Mouse (Mus musculus): ENCODE measurements around the gene Tmem167b.
"Not testable (repeated sequence)": the region's sequence is repeated elsewhere in the genome, so short reads cannot be mapped to it uniquely, and the experiment has no call there.

The Tmem167b gene

GRCm38 (mm10) chr3:108562133-108562730, at the start of gene Tmem167b:
Gene Tmem167b (minus strand): TSS chr3:108562466.
- DNase-seq: peak; percentile 97

GRCm38 (mm10) chr3:108608906-108609305, 46.6 kb upstream of the Tmem167b start:
- DNase-seq: no peak

GRCm38 (mm10) chr3:108591530-108592522, 29.6 kb upstream of the Tmem167b start:
- DNase-seq: no peak

GRCm38 (mm10) chr3:108590786-108591529, 28.7 kb upstream of the Tmem167b start, which contains the start of gene Wdr47:
Gene Wdr47 (plus strand): TSS chr3:108591279.
- DNase-seq: peak; percentile 98

- no peak for DNase-seq
Measured at GRCm38 (mm10) chr3:108588446-108588845, 26.2 kb upstream of the Tmem167b start.

- DNase-seq: no peak
Measured at GRCm38 (mm10) chr3:108584580-108584979, 22.3 kb upstream of the Tmem167b start.

- DNase-seq: no peak
Measured at GRCm38 (mm10) chr3:108574018-108574417, 11.8 kb upstream of the Tmem167b start.

GRCm38 (mm10) chr3:108572309-108573010, 10.2 kb upstream of the Tmem167b start:
- no peak for DNase-seq

- DNase-seq: peak; percentile 97
Measured at GRCm38 (mm10) chr3:108571443-108572294, 9.4 kb upstream of the Tmem167b start, which contains the start of gene Taf13. Gene Taf13 (plus strand): TSS chr3:108571698.

GRCm38 (mm10) chr3:108570813-108571212, 8.5 kb upstream of the Tmem167b start:
- DNase-seq: no peak

- not testable (repeated sequence) for DNase-seq
Measured at GRCm38 (mm10) chr3:108569636-108570035, 7.4 kb upstream of the Tmem167b start.

GRCm38 (mm10) chr3:108567990-108568877, 6.0 kb upstream of the Tmem167b start:
- DNase-seq: no peak

GRCm38 (mm10) chr3:108563309-108563708, 1.0 kb upstream of the Tmem167b start:
- DNase-seq: peak; percentile 92

GRCm38 (mm10) chr3:108562777-108563271, 558 bp upstream of the Tmem167b start:
- peak; percentile 51 for DNase-seq

- no peak for DNase-seq
Measured at GRCm38 (mm10) chr3:108557888-108558287, 4.4 kb downstream of the Tmem167b start.

GRCm38 (mm10) chr3:108554587-108555312, 7.5 kb downstream of the Tmem167b start:
- peak; percentile 95 for DNase-seq

GRCm38 (mm10) chr3:108554111-108554561, 8.1 kb downstream of the Tmem167b start:
- DNase-seq: no peak

GRCm38 (mm10) chr3:108542299-108542698, 20.0 kb downstream of the Tmem167b start:
- DNase-seq: no peak

- peak; percentile 91 for DNase-seq
Measured at GRCm38 (mm10) chr3:108537303-108537702, 25.0 kb downstream of the Tmem167b start.

All from kidney, postnatal 10 days (tissue).